Mouse (Mus musculus): ENCODE results near the gene Tnfrsf21. TPM values are rescaled to one million over a fixed set of nuclear protein-coding genes. Genes with fewer than 3 reads are reported as not detected.

Gene Tnfrsf21
- 10 to 100 TPM; 79.0 to 82.4 TPM for total RNA-seq (2021)
- long read RNA-seq, experiment 1, transcript Tnfrsf21-201 (6 exons, 3,627 nt) = major isoform, 62 of 79 reads
- long read RNA-seq, experiment 1, partial matches to known transcripts = 16 of 79 reads
- long read RNA-seq, experiment 1, other reads (novel, unspliced or antisense) = 1 of 79 reads
- long read RNA-seq, experiment 2, transcript Tnfrsf21-201 (6 exons, 3,627 nt) = major isoform, 42 of 54 reads
- long read RNA-seq, experiment 2, partial matches to known transcripts = 9 of 54 reads
- long read RNA-seq, experiment 2, other reads (novel, unspliced or antisense) = 3 of 54 reads

DNA sequence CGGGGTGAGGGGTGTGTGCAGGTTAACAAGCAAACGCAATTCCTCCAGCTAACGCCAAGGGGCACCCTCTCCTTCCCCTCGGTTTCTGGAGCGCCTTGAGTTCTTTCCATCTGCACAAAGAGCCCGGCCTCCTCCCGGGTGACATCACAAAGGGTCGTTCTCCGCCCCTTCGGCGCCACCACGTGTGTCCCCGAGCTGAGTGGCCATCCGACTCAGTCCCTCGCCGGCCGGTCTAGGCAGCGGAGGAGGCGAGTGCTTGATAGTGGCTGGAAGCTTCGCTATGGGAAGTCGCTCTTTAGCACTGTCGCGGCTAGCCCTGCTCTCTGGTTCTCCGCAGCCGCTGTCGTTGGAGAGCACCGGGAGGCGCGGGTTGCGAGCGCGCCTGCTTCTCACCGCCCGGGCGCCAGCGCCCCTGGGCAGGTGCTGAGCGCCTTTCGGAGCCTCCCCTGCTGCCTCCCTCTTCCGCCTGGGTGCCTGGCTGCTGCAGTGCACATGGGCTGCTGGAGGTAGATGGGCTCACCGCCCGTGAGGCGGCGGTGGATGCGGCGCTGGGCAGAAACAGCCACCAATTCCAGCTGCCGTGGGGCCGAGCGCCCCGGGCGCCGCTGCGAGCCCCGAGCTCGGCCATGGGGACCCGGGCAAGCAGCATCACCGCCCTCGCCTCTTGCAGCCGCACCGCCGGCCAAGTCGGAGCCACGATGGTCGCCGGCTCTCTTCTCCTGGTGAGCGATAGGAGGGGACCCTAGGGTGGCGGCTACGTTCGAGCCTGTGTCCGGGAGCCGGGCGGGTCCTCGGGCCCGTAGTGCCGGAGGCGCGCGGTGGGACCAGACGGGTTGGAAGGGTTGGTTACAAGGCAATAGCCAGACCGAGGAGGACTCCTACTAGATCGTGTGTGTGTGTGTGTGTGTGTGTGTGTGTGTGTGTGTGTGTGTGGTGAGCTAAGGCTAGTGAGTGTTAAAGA, at the start of gene Tnfrsf21:
Tnfrsf21 (plus strand) TSS at position 185 of the 961 bp plus-strand sequence.
- peak; percentile 90 to 96 for DNase-seq (ENCODE audit: low spot score in 2 of 2)

- no peak for DNase-seq (ENCODE audit: low spot score in 2 of 2)
Observed at GRCm38 (mm10) chr17:42968174-42968573, 48.2 kb upstream of the Tnfrsf21 start.

DNA sequence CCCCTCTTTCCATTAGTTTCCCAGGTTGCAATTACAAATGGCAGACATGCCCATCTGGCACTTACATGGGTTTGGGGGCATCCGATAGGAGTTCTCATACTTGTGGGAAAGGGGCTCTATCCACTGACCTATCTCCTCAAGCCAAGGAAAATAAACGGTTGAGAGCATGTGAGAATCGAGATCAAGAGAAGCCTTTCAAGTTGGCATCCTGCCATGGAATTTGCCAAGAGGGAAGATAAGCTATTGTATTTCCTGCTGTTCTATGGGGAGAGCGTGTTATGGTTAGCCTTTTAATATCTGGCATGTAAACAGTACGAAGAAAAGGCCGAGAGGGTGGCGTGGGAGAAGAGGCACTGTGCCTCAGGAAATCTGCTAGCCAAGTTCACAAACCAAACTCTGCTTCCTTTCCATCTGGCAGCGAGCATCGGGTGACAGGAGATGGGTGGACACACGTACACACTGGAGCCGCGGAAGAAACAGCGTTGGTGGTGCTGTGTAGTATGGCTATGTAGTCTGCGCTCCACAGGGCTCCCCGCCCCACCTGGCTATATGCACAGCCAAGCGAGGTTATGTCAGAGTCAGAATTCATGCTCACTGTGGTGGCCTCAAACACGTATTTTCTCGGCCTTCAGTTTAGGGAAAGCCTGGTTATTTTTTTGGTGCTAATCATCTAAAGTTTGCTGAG, 40.9 kb upstream of the Tnfrsf21 start:
- peak in 1 of 2 experiments; percentile 6 for DNase-seq (ENCODE audit: low spot score in 2 of 2)

DNA sequence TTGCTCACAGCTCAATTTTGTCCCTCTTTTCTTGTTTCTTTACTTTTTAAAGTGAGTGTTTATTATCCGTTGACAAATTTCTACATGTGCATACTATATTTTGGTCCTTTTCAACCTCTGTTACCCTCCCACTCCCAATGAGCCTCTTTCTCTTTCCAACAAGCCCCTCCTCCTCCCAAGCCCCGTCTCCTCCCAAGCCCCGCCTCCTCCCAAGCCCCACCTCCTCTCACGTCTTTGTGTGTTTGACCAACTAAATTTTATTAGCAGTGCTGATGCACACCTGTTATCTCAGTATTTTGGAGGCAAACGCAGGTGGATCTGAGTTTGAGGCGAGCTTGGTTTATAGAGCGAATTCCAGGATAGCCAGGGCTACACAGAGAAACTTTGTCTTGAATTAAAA, 38.6 kb upstream of the Tnfrsf21 start:
- no peak for DNase-seq (ENCODE audit: low spot score in 2 of 2)

GRCm38 (mm10) chr17:42978345-42978744, 38.0 kb upstream of the Tnfrsf21 start:
- no peak for DNase-seq (ENCODE audit: low spot score in 2 of 2)

DNA sequence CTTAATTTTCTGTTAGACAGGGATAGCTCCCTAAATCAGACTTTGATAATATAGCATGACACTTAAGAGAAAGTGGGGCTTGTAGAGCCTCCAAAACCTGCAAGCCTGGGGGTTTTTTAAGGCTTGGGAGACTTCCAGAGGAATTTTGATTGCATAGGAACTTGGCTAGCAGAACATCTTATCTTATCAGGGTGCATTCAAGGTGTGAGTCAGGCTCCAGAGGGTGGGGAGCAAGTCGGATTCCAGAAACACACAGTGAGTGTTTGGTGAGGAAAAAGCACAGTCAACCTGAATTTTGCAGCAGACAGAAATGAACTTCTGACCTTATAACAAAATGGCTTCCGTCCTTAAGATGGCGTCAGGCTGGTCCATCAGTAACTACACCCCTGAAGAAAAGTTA, 34.5 kb upstream of the Tnfrsf21 start:
- DNase-seq (ENCODE audit: low spot score in 2 of 2) = no peak

GRCm38 (mm10) chr17:42982568-42982967, 33.8 kb upstream of the Tnfrsf21 start:
- DNase-seq (ENCODE audit: low spot score in 2 of 2) = no peak

GRCm38 (mm10) chr17:42985837-42986589, 30.3 kb upstream of the Tnfrsf21 start:
- DNase-seq (ENCODE audit: low spot score in 2 of 2) = no peak

GRCm38 (mm10) chr17:42987692-42988091, 28.7 kb upstream of the Tnfrsf21 start:
- DNase-seq (ENCODE audit: low spot score in 2 of 2) = no peak

DNA sequence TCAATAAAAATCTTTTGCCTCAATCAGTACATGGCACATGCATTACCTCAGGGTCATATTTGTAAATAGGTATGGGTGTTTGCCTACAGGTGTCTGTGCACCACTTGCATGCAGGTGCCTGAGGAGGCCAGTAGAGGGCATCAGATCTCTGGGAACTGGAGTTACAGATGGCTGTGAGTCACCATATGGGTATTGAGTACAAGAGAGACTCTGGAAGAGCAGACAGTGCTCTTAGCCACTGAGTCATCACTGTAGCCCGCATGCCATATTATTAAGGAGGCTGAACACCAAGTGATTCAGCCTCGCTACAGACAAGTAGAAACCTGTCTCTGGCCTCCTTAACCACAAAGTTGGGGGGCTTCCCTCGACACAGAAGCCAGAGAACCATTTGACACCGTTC, 26.4 kb upstream of the Tnfrsf21 start:
- DNase-seq (ENCODE audit: low spot score in 2 of 2) = peak in 1 of 2 experiments; percentile 9

DNA sequence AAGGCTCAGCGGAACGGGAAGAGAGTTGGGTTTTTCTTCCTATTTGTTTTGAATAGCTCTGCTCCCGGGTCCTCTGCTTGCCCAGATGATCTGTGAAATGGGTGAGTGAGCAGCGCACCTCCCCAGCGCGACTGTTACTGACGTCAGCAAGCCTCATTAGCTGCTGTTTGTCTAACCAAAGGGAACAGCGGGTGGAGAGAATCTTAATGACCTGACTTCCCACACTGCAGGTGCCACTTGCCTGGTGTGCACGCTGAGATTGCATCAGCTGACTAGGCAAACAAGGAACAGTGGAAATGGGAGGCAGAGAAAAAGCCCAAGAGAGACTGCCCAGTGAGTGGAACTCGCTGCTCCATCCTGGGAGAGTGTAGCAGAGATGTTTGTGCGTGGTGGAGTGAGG, 25.2 kb upstream of the Tnfrsf21 start:
- no peak for DNase-seq (ENCODE audit: low spot score in 2 of 2)

GRCm38 (mm10) chr17:42999446-42999977, 16.8 kb upstream of the Tnfrsf21 start:
- no peak for DNase-seq (ENCODE audit: low spot score in 2 of 2)

DNA sequence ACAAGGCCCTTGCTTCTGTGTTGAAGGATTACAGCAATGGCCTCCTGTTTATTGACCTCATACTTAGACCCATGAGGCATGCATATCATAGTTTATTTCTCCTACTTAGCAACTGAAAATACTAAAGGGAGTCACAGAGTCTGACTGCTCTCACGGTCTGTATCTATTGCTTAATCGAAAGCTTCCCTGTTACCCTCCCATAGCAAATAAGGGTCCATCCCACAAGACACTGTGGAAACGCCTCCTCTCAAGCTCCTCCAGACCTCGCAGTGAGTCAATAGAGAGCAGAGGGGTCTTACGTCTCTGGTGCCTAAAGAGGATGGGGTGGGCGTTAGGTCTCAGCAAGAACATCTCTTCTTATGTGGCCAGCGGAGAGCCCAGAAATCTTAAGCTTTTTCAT, 15.8 kb upstream of the Tnfrsf21 start:
- DNase-seq (ENCODE audit: low spot score in 2 of 2) = no peak

DNA sequence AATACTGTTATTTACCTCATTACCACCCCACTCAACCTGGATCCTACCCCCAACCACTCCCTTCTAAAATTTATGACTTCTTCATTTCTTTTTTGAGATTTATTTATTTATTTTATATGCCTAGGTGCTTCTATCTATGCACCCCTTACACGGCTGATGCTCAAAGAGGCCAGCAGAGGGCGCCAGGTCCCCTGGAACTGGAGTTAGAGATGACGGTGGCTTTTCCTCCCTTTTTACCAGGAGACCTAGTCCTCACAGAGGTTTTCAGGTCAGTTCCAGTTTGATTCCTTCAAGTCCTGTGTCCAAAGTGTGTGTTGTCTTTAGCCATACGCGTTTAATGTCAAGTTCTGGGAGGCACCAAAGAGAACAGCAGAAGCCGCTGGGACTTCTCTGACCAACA, 3.6 kb upstream of the Tnfrsf21 start:
- DNase-seq (ENCODE audit: low spot score in 2 of 2) = peak; percentile 60 to 68

DNA sequence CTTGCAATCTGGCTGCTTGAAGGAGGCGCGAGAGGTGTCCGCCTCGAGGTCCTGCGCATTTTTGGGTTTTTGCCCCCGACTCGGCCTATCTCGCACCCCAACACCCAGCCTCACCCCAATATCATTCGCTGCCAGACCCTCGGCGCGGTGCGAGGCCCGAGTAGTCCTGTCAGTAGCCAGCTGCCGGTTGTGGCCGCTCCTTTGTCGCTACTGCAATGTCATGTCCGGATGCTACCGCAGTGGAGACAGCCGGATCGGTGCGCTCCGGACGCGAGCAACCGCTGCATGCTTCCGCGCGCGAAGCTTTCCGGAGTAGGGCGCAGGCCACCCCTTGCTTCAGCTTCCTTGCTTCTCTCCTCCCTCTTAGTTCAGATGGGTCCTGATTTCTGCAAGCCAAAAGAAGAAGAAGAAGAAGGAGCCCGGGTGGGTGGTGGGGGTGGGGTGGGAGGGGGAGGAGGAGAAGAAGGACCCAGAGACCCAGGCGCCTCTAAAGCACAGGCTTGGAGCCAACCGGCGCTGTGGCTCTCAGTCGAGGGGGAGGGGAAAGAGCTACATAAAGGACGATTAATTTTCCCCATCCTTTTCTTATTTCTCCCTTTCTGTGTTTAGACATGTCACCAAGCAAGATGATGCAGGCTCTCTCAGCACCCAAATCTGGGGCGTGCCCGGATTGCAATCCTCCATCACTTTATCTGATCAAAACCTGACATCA, 1.1 kb downstream of the Tnfrsf21 start:
- DNase-seq (ENCODE audit: low spot score in 2 of 2) = peak; percentile 48 to 51

- DNase-seq (ENCODE audit: low spot score in 2 of 2) = no peak
Observed at GRCm38 (mm10) chr17:43018071-43018470, 1.7 kb downstream of the Tnfrsf21 start.

DNA sequence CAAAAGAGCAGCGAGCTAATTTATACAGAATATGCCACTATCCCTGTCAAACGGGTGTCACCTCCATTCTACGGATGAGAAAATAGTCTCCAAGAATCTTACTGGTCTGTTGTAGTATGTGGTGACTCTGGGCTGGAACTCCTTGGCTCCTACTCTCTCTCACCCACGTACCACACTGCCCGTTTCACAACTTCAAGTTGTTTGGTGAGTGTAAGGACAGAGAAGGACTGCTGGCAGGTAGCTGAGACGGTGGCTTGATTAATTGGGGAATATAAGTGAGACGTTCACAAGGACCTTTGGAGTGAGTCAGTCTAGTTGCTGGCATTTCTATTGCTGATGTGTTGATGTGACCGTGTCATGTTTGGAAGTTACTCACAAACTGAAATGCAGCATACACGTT, 3.3 kb downstream of the Tnfrsf21 start:
- no peak for DNase-seq (ENCODE audit: low spot score in 2 of 2)

GRCm38 (mm10) chr17:43021017-43021416, 4.7 kb downstream of the Tnfrsf21 start:
- DNase-seq (ENCODE audit: low spot score in 2 of 2) = peak; percentile 41 to 57

GRCm38 (mm10) chr17:43022056-43022455, 5.7 kb downstream of the Tnfrsf21 start:
- no peak for DNase-seq (ENCODE audit: low spot score in 2 of 2)
